Mouse (Mus musculus) adrenal gland, adult (tissue): ENCODE data around the gene Vps37c.

Experiments
- DNase-seq, 2 experiments: peaks; one replicate each; pipeline ENCODE4 v3.0.0; 2022 to 2023; ENCODE audit warnings: low spot score in 1 of 2; ENCODE audit not compliant: inconsistent age in 2 of 2

Vps37c gene

GRCm38 (mm10) chr19:10738038-10738437 lies 49.5 kb downstream of the Vps37c start:
- DNase-seq, result no peak

- DNase-seq, result no peak
Observed at GRCm38 (mm10) chr19:10738811-10739210, 50.3 kb downstream of the Vps37c start, which contains the start of gene Cd5. Gene Cd5, minus strand, starts transcription at chr19:10739002.

GRCm38 (mm10) chr19:10739916-10740315 lies 51.4 kb downstream of the Vps37c start:
- DNase-seq, result no peak

GRCm38 (mm10) chr19:10740641-10741440 lies 52.3 kb downstream of the Vps37c start:
- peak; percentile 31 to 55 for DNase-seq

GRCm38 (mm10) chr19:10742145-10742544 lies 53.6 kb downstream of the Vps37c start:
- DNase-seq, result no peak

- DNase-seq, result no peak
Observed at GRCm38 (mm10) chr19:10742565-10742964, 54.0 kb downstream of the Vps37c start.

GRCm38 (mm10) chr19:10747182-10747581 lies 58.6 kb downstream of the Vps37c start:
- DNase-seq, result no peak

GRCm38 (mm10) chr19:10747718-10748117 lies 59.2 kb downstream of the Vps37c start:
- DNase-seq, result peak in 1 of 2 experiments; percentile 37

- DNase-seq, result no peak
Observed at GRCm38 (mm10) chr19:10748401-10749102, 60.0 kb downstream of the Vps37c start.

GRCm38 (mm10) chr19:10749295-10749694 lies 60.8 kb downstream of the Vps37c start:
- no peak for DNase-seq

- DNase-seq, result no peak
Observed at GRCm38 (mm10) chr19:10750161-10750560, 61.6 kb downstream of the Vps37c start.

GRCm38 (mm10) chr19:10751607-10752006 lies 63.1 kb downstream of the Vps37c start:
- DNase-seq, result no peak

- DNase-seq, result no peak
Observed at GRCm38 (mm10) chr19:10752106-10752505, 63.6 kb downstream of the Vps37c start.

GRCm38 (mm10) chr19:10752646-10753045 lies 64.1 kb downstream of the Vps37c start:
- no peak for DNase-seq

GRCm38 (mm10) chr19:10757125-10757524 lies 68.6 kb downstream of the Vps37c start:
- no peak for DNase-seq

- DNase-seq, result no peak
Observed at GRCm38 (mm10) chr19:10757526-10757925, 69.0 kb downstream of the Vps37c start.

- DNase-seq, result no peak
Observed at GRCm38 (mm10) chr19:10758708-10759107, 70.2 kb downstream of the Vps37c start.

- no peak for DNase-seq
Observed at GRCm38 (mm10) chr19:10759525-10759924, 71.0 kb downstream of the Vps37c start.

- DNase-seq, result no peak
Observed at GRCm38 (mm10) chr19:10759983-10760831, 71.7 kb downstream of the Vps37c start.

- DNase-seq, result no peak
Observed at GRCm38 (mm10) chr19:10761794-10762415, 73.4 kb downstream of the Vps37c start.

- DNase-seq, result no peak
Observed at GRCm38 (mm10) chr19:10762468-10762867, 73.9 kb downstream of the Vps37c start.
